Mouse (Mus musculus) urinary bladder, postnatal 14 days (tissue): Measurements from ENCODE around the gene 4930555G01Rik.
"Not testable (repeated sequence)": the region's sequence is repeated elsewhere in the genome, so short reads cannot be mapped to it uniquely, and the experiment has no call there.

Source experiments
- DNase-seq: peaks from one replicate; pipeline ENCODE4 v3.0.0; 2021; ENCODE audit warnings: low spot score

The 4930555G01Rik gene

DNA sequence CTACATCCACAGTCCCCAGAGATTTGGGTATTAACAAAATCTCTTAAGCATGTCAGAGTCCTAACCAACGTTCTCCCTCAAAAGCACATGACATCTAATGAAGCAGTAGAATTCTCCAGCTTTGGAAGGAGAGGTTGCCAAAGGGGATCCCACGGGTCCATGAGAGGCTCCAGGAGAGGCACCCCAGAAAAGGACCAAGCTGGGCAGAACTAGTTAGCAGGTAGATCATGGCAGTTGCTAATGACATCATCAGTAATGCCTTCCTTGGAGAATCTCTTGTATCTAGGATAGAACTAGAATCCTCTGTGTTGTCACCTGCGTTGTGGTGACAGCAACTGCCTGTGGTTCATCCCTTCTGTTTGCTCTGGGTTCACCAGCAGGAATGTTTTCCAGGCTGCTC, at the start of gene 4930555G01Rik:
4930555G01Rik (plus strand) TSS at position 301 of the 400 bp plus-strand sequence.
- not testable (repeated sequence) for DNase-seq

DNA sequence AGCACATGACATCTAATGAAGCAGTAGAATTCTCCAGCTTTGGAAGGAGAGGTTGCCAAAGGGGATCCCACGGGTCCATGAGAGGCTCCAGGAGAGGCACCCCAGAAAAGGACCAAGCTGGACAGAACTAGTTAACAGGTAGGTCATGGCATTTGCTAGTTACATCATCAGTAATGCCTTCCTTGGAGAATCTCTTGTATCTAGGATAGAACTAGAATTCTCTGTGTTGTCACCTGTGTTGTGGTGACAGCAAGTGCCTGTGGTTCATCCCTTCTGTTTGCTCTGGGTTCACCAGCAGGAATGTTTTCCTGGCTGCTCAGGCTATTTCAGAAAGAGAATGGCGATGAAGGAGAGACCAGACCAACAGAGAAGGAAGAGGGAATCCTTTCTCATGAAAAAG, 34.8 kb upstream of the 4930555G01Rik start, which contains the start of gene Gm3298:
Gm3298 (plus strand) TSS at position 301 of the 400 bp plus-strand sequence.
- DNase-seq: not testable (repeated sequence)

DNA sequence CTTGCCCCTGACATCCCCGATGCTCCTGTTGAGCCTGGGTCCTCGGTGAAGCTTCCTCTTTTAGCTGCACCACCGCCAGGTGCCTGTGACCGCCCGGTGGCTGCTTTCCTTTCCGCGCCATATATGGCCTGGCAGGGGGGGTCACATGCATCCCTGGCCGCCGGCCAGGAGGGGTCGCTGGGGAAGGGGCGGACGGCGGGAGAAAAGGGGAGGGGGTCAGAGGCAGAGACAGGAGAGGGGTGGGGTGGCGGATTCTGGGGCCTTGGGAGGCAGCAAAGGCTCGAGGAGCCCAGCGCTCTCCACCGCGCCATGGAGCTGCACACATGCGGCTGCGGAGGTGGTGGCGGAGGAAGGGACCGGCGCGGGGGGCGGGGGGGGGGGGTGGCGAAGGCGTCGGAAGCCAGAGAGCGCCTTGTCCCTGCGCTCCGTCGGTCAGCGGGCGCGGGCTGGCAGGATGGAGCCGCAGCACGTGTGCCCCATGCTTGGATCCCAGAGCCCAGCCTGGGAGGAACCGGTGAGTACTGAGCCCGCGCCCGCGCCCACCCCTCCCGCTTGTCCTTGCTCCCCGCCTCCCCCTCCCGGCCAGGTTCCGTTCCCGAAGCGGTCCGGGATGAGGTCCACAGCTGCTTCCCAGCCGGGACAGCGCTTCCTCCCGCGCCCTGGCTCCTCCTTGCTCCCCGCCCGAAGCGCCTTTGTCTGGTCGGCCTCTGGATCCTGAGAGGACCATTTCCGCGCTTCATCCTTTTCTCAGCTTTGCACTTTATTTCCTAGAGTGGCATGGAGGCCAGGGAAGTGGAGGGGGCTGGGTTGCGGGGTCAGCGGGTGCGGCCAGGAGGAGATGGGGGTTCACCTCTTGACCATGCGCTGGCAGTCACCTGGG, 20.4 kb downstream of the 4930555G01Rik start, which contains the start of gene Gm8281:
Gm8281 (plus strand) TSS at position 430 of the 880 bp plus-strand sequence.
- not testable (repeated sequence) for DNase-seq
